Mouse (Mus musculus) ovary, adult 18-20 months (tissue): ENCODE results near the gene Polr3a.
"Not testable (repeated sequence)": the region's sequence is repeated elsewhere in the genome, so short reads cannot be mapped to it uniquely, and the experiment has no call there.

Experiments used
- DNase-seq: peaks from one replicate; pipeline ENCODE4 v3.0.0; 2022; ENCODE audit warnings: low spot score, mixed read lengths

Polr3a gene

GRCm38 (mm10) chr14:24491266-24491981, 4.6 kb upstream of the Polr3a start:
- no peak for DNase-seq

- DNase-seq = peak; percentile 93
These were observed 3.8 kb upstream of the Polr3a start for GRCm38 (mm10) chr14:24490468-24491265.

GRCm38 (mm10) chr14:24489772-24490171, 2.9 kb upstream of the Polr3a start:
- not testable (repeated sequence) for DNase-seq

GRCm38 (mm10) chr14:24486241-24486767, 554 bp downstream of the Polr3a start:
- DNase-seq = no peak

GRCm38 (mm10) chr14:24468806-24469205, 18.1 kb downstream of the Polr3a start:
- DNase-seq = no peak

GRCm38 (mm10) chr14:24458191-24458590, 28.7 kb downstream of the Polr3a start:
- DNase-seq = no peak

- not testable (repeated sequence) for DNase-seq
These were observed 43.3 kb downstream of the Polr3a start for GRCm38 (mm10) chr14:24443529-24443928.
